Mouse (Mus musculus) liver, embryonic 16.5 days (tissue): ENCODE data around the gene Gnaz. TPM values are rescaled to one million over a fixed set of nuclear protein-coding genes. Genes with fewer than 3 reads are reported as not detected.

Source experiments
- ATAC-seq: fragments of 200-750 bp; cut with Nextera tagmentation; 2 replicates; pipeline ENCODE4 v1.8.0; 2017; ENCODE audit warnings: low read depth, mild to moderate bottlenecking, moderate number of reproducible peaks, moderate library complexity
- H3K27ac ChIP-seq: fragments of 300-500 bp; sonication (generic); 2 replicates; pipeline ENCODE4 v1.5.1; 2014; ENCODE audit warnings: mild to moderate bottlenecking, low read length
- H3K27me3 ChIP-seq: fragments of 300-500 bp; sonication (generic); 2 replicates; pipeline ENCODE4 v1.6.1; 2014; ENCODE audit warnings: low read depth, low read length, mixed read lengths; ENCODE audit not compliant: control insufficient read depth, insufficient read depth
- H3K36me3 ChIP-seq: fragments of 300-500 bp; sonication (generic); 2 replicates; pipeline ENCODE4 v1.6.1; 2014; ENCODE audit warnings: mild to moderate bottlenecking; ENCODE audit not compliant: control insufficient read depth, insufficient read depth
- H3K4me1 ChIP-seq: fragments of 300-500 bp; sonication (generic); 2 replicates; pipeline ENCODE4 v1.6.1; 2014; ENCODE audit warnings: low read depth, low read length, mixed read lengths; ENCODE audit not compliant: control insufficient read depth
- H3K4me2 ChIP-seq: fragments of 300-500 bp; sonication (generic); 2 replicates; pipeline ENCODE4 v1.6.1; 2014; ENCODE audit warnings: low read depth, low read length, mixed read lengths
- H3K4me3 ChIP-seq: fragments of 300-500 bp; sonication (generic); 2 replicates; pipeline ENCODE4 v1.5.1; 2014; ENCODE audit warnings: low read depth, mild to moderate bottlenecking, low read length
- H3K9ac ChIP-seq: fragments of 300-500 bp; sonication (generic); 2 replicates; pipeline ENCODE4 v1.6.1; 2014; ENCODE audit warnings: low read depth, low read length
- H3K9me3 ChIP-seq: fragments of 300-500 bp; sonication (generic); replicated peaks from 2 replicates; pipeline ENCODE4 v1.6.1; 2016; ENCODE audit warnings: low read length; ENCODE audit not compliant: control insufficient read depth
- WGBS: fragments of 180-500 bp; shearing (Covaris S2); extraction: QIAGEN DNeasy Blood & Tissue Kit; methylation state at CpG from one replicate; pipeline ENCODE4 v1.1.7; 2014; ENCODE audit not compliant: insufficient replicate concordance; 5-methylcytosine and 5-hydroxymethylcytosine counted together
- polyA plus RNA-seq: library from polyadenylated mRNA; unstranded; fragments of >200 nt; fragmentation: Nextera tagmentation; extraction: Ambion mirVana; gene quantifications from 2 replicates; pipeline ENCODE4 v1.2.1, GENCODE M21; 2015

Gene Gnaz
- polyA plus RNA-seq, 1 experiment from 2014 or later: 2.8 TPM

DNA sequence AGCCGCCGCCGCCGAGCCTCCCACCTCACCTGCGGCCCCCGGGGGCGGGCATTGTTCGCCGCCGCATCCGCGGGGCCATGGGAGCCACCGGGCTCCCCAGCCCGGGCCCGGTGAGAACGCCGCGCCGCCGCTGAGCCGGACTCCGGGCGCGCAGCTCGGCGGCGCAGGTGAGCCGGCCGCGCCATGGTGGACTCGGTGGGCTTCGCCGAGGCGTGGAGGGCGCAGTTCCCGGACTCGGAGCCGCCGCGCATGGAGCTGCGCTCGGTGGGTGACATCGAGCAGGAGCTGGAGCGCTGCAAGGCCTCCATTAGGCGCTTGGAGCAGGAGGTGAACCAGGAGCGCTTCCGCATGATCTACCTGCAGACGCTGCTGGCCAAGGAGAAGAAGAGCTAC, 93.9 kb downstream of the Gnaz start:
- peak overlapping the region; percentile 56 for H3K27ac ChIP-seq
- peaks cover 35% of the 10 kb centered on the region for H3K27me3 ChIP-seq
- H3K4me3 ChIP-seq: peak overlapping the region; percentile 68
- H3K4me1 ChIP-seq: peaks cover 17% of the 10 kb centered on the region
- under 1% methylated on average over 41 of the region's 48 CpGs for WGBS
- no peaks in the 10 kb centered on the region for H3K9me3 ChIP-seq
- no peaks in the 10 kb centered on the region for H3K36me3 ChIP-seq
- no peak for ATAC-seq
- peak overlapping the region; percentile 61 for H3K9ac ChIP-seq
- H3K4me2 ChIP-seq: peak overlapping the region; percentile 50

- Histone ChIP-seq H3K4me3 (peak overlapping the region; percentile 68), H3K27ac (no peak overlapping the region), H3K9me3 (no peaks in the 10 kb centered on the region), H3K27me3 (peaks cover 35% of the 10 kb centered on the region), H3K9ac (peak overlapping the region; percentile 61), H3K4me2 (peak overlapping the region; percentile 50), H3K36me3 (no peaks in the 10 kb centered on the region), H3K4me1 (peaks cover 9% of the 10 kb centered on the region)
- ATAC-seq: no peak
- 2% methylated on average over 71 of the region's 71 CpGs for WGBS
Observed at GRCm38 (mm10) chr10:75061341-75062188, 94.6 kb downstream of the Gnaz start.

- H3K36me3 ChIP-seq: no peaks in the 10 kb centered on the region
- H3K4me3 ChIP-seq: peak overlapping the region; percentile 68
- 10% methylated on average over 6 of the region's 6 CpGs for WGBS
- H3K4me1 ChIP-seq: peaks cover 9% of the 10 kb centered on the region
- ATAC-seq: no peak
- no peaks in the 10 kb centered on the region for H3K9me3 ChIP-seq
- peak overlapping the region; percentile 4; the same call in 1 of the 2 replicates for H3K9ac ChIP-seq
- peaks cover 35% of the 10 kb centered on the region for H3K27me3 ChIP-seq
- no peak overlapping the region for H3K27ac ChIP-seq
- peak overlapping the region; percentile 50 for H3K4me2 ChIP-seq
Observed at GRCm38 (mm10) chr10:75062189-75062561, 95.2 kb downstream of the Gnaz start.

GRCm38 (mm10) chr10:75062621-75063020, 95.6 kb downstream of the Gnaz start:
- peak overlapping the region; percentile 68 for H3K4me3 ChIP-seq
- H3K4me2 ChIP-seq: peak overlapping the region; percentile 50
- peaks cover 35% of the 10 kb centered on the region for H3K27me3 ChIP-seq
- no peaks in the 10 kb centered on the region for H3K9me3 ChIP-seq
- peaks cover 9% of the 10 kb centered on the region for H3K4me1 ChIP-seq
- no peak overlapping the region for H3K27ac ChIP-seq
- no peaks in the 10 kb centered on the region for H3K36me3 ChIP-seq
- no peak overlapping the region for H3K9ac ChIP-seq
- ATAC-seq: no peak
- 25% methylated on average over 6 of the region's 6 CpGs for WGBS

- WGBS: 39% methylated on average over 12 of the region's 12 CpGs
- H3K4me3 ChIP-seq: 0 out of 2 replicates have a peak overlapping the region, but pooled peaks have one; percentile 68
- H3K36me3 ChIP-seq: no peaks in the 10 kb centered on the region
- peaks cover 35% of the 10 kb centered on the region for H3K27me3 ChIP-seq
- peak overlapping the region; percentile 50 for H3K4me2 ChIP-seq
- no peak for ATAC-seq
- H3K9ac ChIP-seq: no peak overlapping the region
- H3K4me1 ChIP-seq: peaks cover 12% of the 10 kb centered on the region
- H3K9me3 ChIP-seq: no peaks in the 10 kb centered on the region
- no peak overlapping the region for H3K27ac ChIP-seq
Observed at GRCm38 (mm10) chr10:75063301-75063965, 96.5 kb downstream of the Gnaz start.

DNA sequence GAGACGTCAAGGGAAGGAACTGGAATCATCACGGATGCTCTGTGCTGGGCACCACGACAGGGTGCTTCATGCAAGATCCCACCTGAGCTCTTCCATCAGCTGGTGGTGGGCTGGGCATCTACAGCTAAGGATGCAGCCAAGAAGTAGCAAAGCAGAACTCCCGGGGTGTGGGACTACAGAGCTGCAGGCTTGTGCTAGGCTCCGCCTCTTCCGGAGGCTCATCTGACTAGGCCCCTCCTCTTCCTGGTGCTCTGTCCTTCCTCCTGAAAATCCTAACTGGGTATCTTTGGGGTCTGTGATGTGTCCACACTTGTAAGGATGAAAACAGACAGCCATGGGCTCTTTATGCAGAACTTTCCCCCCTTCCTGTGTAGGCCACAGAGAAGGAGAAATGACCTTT, 98.7 kb downstream of the Gnaz start:
- no peak overlapping the region for H3K27ac ChIP-seq
- no peak for ATAC-seq
- H3K4me1 ChIP-seq: peaks cover 13% of the 10 kb centered on the region
- H3K9me3 ChIP-seq: no peaks in the 10 kb centered on the region
- no peak overlapping the region for H3K9ac ChIP-seq
- H3K4me3 ChIP-seq: no peak overlapping the region
- peaks cover 22% of the 10 kb centered on the region for H3K27me3 ChIP-seq
- H3K36me3 ChIP-seq: no peaks in the 10 kb centered on the region
- WGBS: 60% methylated on average over 6 of the region's 6 CpGs
- H3K4me2 ChIP-seq: no peak overlapping the region

Other genes with a start within 250 kb of the Gnaz start
- gene Rsph14, start 65.4 kb downstream of the Gnaz start, polyA plus RNA-seq: not detected in 2 replicates
- 1.5 TPM in 2 replicates for gene Rab36, start 69.9 kb downstream of the Gnaz start, polyA plus RNA-seq
- 1.8 and 2.0 TPM in 2 replicates for gene Bcr, start 93.4 kb downstream of the Gnaz start, polyA plus RNA-seq
- 5.6 and 6.7 TPM in 2 replicates for gene Specc1l, start 244.9 kb downstream of the Gnaz start, polyA plus RNA-seq